8 mouse cellular contexts compared by ENCODE assay signal in genomic region chr6:17171273-17172011, GRCm38 (mm10).
DNase-seq lines count a peak whose midpoint lies in the region; ATAC-seq and TF ChIP-seq lines count a peak whose summit lies in the region.

No protein-coding gene starts in this region.

- H3K9ac ChIP-seq in forebrain, embryonic 15.5 days (replicated peaks), result 0 out of 2 replicates have a peak overlapping the region, but pooled peaks have one; percentile 2

- H3K27ac ChIP-seq in forebrain, embryonic 15.5 days (replicated peaks), result peak overlapping the region; percentile 64
- H3K27ac ChIP-seq in layer of hippocampus, adult 2 months, result peak overlapping the region; percentile 73

- WGBS in forebrain, embryonic 15.5 days, result 5% methylated on average over 17 of the region's 17 CpGs

- TF ChIP-seq CTCF in layer of hippocampus, adult 2 months (conservative IDR thresholded peaks at IDR 0.05), result no peak

- H3K4me2 ChIP-seq in forebrain, embryonic 15.5 days (replicated peaks), result peak overlapping the region; percentile 34

- ATAC-seq in forebrain, embryonic 15.5 days (replicated peaks), result peak; percentile 84

- DNase-seq in cerebellum, postnatal 14 days, result peak; percentile 30 to 38
- no peak for DNase-seq in cerebellum, adult 11 months
- peak; percentile 29 for DNase-seq in heart, postnatal 4 days
- no peak for DNase-seq in layer of hippocampus, adult 2 months (ENCODE audit: low spot score in 2 of 2)
- peak; percentile 74 for DNase-seq in lung, postnatal 14 days
- peak; percentile 9 for DNase-seq in retina, postnatal 7 days (ENCODE audit: low read depth, low spot score)
- DNase-seq in thymus, postnatal 10 days (ENCODE audit: low spot score in 2 of 2), result no peak

- H3K36me3 ChIP-seq in forebrain, embryonic 15.5 days, result no peaks in the 10 kb centered on the region

- H3K9me3 ChIP-seq in forebrain, embryonic 15.5 days, result no peaks in the 10 kb centered on the region

- no peaks in the 10 kb centered on the region for H3K27me3 ChIP-seq in forebrain, embryonic 15.5 days

- peaks cover 27% of the 10 kb centered on the region for H3K4me1 ChIP-seq in forebrain, embryonic 15.5 days

- no peak overlapping the region for H3K4me3 ChIP-seq in forebrain, embryonic 15.5 days
- H3K4me3 ChIP-seq in layer of hippocampus, adult 2 months, result peak overlapping the region; percentile 40; the same call in 1 of the 2 replicates

Comparison
In these comparisons a context has a peak if more than half of its experiments do, and no peak if none do; other contexts are left out.
1. DNase-seq: peak in cerebellum, postnatal 14 days (2 of 2), heart, postnatal 4 days (single experiment), lung, postnatal 14 days (single experiment) and retina, postnatal 7 days (single experiment); none in cerebellum, adult 11 months (single experiment), layer of hippocampus, adult 2 months (0 of 2) and thymus, postnatal 10 days (0 of 2).